Mouse (Mus musculus) retina, embryonic 14.5 days (tissue): Measurements from ENCODE around the gene Guk1.
"Not testable (repeated sequence)": the region's sequence is repeated elsewhere in the genome, so short reads cannot be mapped to it uniquely, and the experiment has no call there.

ENCODE experiments used
- DNase-seq: peaks from one replicate; pipeline ENCODE4 v3.0.0-alpha.2; 2015; ENCODE audit warnings: low spot score

Guk1 gene

GRCm38 (mm10) chr11:59192059-59192386, at the start of gene Guk1:
TSS of gene Guk1 (minus strand) at chr11:59192212.
- peak; percentile 77 for DNase-seq

GRCm38 (mm10) chr11:59239796-59240195, 47.8 kb upstream of the Guk1 start:
- DNase-seq = no peak

GRCm38 (mm10) chr11:59239428-59239785, 47.4 kb upstream of the Guk1 start:
- no peak for DNase-seq

- DNase-seq = peak; percentile 84
These were observed 46.8 kb upstream of the Guk1 start for GRCm38 (mm10) chr11:59238525-59239427.

GRCm38 (mm10) chr11:59232797-59233196, 40.8 kb upstream of the Guk1 start:
- DNase-seq = peak; percentile 16

GRCm38 (mm10) chr11:59230144-59230760, 38.2 kb upstream of the Guk1 start:
- peak; percentile 80 for DNase-seq

GRCm38 (mm10) chr11:59228122-59228953, 36.3 kb upstream of the Guk1 start, which contains the start of gene Arf1:
TSS of gene Arf1 (minus strand) at chr11:59228270.
- peak; percentile 97 for DNase-seq

GRCm38 (mm10) chr11:59227604-59228121, 35.7 kb upstream of the Guk1 start:
- DNase-seq = no peak

GRCm38 (mm10) chr11:59226787-59227603, 35.0 kb upstream of the Guk1 start:
- DNase-seq = no peak

- DNase-seq = no peak
These were observed 34.2 kb upstream of the Guk1 start for GRCm38 (mm10) chr11:59226251-59226650.

- DNase-seq = no peak
These were observed 33.2 kb upstream of the Guk1 start for GRCm38 (mm10) chr11:59225167-59225566.

- no peak for DNase-seq
These were observed 32.5 kb upstream of the Guk1 start for GRCm38 (mm10) chr11:59224470-59224869.

GRCm38 (mm10) chr11:59224025-59224424, 32.0 kb upstream of the Guk1 start:
- DNase-seq = no peak

GRCm38 (mm10) chr11:59222306-59222705, 30.3 kb upstream of the Guk1 start:
- DNase-seq = no peak

GRCm38 (mm10) chr11:59221604-59222003, 29.6 kb upstream of the Guk1 start:
- no peak for DNase-seq

GRCm38 (mm10) chr11:59219064-59219463, 27.1 kb upstream of the Guk1 start:
- DNase-seq = peak; percentile 28

- DNase-seq = no peak
These were observed 26.5 kb upstream of the Guk1 start for GRCm38 (mm10) chr11:59218389-59218998.

GRCm38 (mm10) chr11:59216955-59217354, 24.9 kb upstream of the Guk1 start:
- DNase-seq = no peak

GRCm38 (mm10) chr11:59212892-59213494, 21.0 kb upstream of the Guk1 start:
- no peak for DNase-seq

- not testable (repeated sequence) for DNase-seq
These were observed 20.3 kb upstream of the Guk1 start for GRCm38 (mm10) chr11:59212320-59212719.

- DNase-seq = not testable (repeated sequence)
These were observed 19.5 kb upstream of the Guk1 start for GRCm38 (mm10) chr11:59211561-59211960.
